Mouse (Mus musculus): Measurements from ENCODE around the gene 1500009C09Rik. TPM values are rescaled to one million over a fixed set of nuclear protein-coding genes. Genes with fewer than 3 reads are reported as not detected.
"Not testable (repeated sequence)": the region's sequence is repeated elsewhere in the genome, so short reads cannot be mapped to it uniquely, and the experiment has no call there.

1500009C09Rik gene
- total RNA-seq, 1 experiment from 2014 or later: not detected

DNA sequence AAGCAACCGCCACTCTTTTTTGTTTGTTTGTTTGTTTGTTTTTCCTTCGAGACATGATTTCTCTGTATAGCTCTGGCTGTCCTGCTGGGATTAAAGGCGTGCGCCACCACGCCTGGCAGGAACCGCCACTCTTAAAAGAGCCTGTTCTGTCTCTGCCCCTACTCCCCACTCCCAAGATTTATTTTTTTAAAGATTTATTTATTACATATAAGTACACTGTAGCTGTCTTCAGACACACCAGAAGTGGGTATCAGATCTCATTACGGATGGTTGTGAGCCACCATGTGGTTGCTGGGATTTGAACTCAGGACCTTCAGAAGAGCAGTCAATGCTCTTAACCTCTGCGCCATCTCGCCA, 7.4 kb upstream of the 1500009C09Rik start:
- ATAC-seq (replicated peaks; ENCODE audit: low read depth, poor library complexity, severe bottlenecking): not testable (repeated sequence)

DNA sequence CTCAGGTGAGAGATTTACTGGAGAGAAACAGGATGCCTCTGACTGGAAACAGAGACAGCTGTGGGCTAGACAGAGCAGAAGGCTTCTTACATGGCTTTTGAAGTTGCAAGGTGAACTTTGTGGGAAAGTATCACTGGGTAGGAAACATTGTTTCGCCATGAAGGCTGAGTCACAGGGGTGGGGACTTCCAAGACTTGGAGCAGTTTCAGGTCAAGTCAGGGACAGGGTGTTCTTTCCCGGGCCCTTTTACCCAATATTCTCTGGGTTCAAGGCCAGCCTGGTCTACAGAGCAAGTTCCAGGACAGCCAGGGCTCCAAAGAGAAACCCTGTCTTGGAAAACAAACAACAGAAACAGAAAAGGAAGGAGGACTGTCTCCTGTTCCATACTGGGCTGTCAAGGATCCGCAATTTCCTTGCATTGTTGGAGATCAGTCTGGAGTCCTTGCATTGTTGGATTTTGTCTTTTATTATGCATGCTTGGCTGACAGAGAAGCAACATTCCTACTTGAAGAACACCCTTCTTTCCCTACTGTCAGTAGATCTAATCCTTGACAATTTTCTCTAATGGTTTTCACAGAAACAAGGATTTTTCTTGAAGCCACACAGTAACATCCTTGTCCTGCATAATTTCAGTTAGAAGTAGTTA, 4.9 kb upstream of the 1500009C09Rik start:
- no peak for ATAC-seq (replicated peaks; ENCODE audit: low read depth, poor library complexity, severe bottlenecking)

DNA sequence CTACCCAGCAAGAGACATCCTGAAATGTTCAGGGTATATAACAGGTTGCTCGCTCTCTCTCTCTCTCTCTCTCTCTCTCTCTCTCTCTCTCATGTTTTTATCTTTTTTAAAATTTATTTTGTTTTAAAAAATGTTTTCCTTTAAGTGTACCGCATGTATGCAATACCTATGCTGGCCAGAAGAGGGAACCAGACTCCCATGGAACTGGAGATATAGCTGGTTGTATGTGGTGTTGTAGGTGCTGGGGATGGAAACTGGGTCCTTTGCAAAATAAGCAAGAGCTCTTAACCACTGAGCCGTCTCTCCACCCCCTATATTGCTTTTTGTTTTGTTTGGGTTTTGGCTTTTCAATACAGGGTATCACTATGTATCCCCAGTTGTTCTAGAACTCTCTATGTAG, 618 bp upstream of the 1500009C09Rik start:
- ATAC-seq (replicated peaks; ENCODE audit: low read depth, poor library complexity, severe bottlenecking): no peak

DNA sequence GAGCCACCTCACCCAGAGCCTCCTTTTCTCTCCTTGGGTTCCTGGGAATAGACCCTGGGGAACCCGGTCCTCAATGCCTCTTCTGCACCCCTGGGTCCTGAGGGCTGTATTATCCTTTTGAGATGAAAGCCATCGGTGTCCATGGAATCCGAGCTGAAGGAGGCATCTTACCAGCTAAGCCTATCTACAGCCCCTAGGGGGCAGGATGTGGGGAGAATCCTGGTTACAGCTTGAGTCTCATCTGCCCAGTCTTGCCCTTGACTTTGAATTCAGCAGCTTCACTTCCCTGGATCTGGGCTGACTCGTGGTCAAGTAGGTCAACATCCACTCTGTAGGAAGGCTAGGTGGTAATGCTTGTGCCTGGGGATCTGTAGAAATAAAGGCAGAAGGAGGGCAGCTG, 3.1 kb downstream of the 1500009C09Rik start:
- ATAC-seq (replicated peaks; ENCODE audit: low read depth, poor library complexity, severe bottlenecking): no peak

DNA sequence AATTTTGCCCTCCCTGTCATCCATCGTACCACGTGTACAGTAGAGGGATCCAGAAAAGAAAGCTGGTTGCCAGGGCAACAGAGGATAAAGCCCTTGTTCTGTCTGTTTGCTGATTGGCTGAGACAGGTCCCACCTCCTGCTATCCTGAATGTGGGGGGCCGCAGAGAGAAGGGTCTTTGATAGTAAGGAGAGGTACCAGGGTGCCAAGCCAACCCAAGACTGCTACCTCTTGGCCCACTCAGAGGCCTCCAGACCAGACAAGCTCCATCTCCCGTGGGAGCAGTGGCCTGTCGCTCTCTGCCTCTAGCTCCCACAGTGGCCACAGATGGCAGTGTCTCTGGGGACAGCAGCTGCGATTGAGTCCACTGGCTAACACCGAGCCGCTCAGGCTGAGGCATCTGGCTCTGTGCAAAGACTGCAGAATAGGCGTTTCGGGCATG, 3.8 kb downstream of the 1500009C09Rik start:
- no peak for ATAC-seq (replicated peaks; ENCODE audit: low read depth, poor library complexity, severe bottlenecking)

DNA sequence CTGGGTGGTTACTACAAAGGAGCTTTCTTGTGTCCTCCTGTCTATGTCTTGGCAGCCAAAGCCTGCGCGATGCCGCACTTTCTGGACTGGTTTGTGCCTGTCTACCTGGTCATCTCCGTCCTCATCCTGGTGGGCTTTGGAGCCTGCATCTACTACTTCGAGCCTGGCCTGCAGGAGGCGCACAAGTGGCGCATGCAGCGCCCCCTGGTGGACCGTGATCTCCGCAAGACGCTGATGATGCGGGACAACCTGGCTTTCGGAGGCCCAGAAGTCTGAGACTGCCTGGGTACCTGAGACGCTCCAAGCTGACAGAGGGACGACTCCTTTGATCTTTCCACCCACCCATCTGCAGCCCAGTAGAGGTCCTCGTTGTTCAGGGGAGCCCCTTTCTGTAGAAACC, 7.3 kb downstream of the 1500009C09Rik start:
- peak; percentile 85 for ATAC-seq (replicated peaks; ENCODE audit: low read depth, poor library complexity, severe bottlenecking)

DNA sequence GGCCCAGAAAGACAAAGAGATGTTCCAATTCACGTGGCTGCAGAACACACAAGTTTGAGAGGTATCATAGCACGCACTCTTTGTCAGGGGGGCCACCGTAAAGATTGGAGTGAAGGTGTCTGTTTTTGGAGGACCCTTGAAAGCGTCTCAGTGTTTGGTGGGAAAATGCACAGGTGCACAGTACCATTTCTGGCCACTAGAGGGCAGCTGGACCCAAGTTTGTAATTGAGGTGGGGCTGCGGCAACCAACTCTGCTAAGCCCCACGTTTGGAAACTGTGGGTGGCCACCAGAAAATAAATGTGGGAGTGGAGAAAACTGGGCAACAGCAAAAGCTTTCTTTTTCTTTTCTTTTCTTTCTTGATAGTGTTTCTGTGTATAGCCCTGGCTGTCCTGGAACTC, 14.2 kb downstream of the 1500009C09Rik start:
- ATAC-seq (replicated peaks; ENCODE audit: low read depth, poor library complexity, severe bottlenecking): peak; percentile 64; the same call in 1 of the 2 replicates

DNA sequence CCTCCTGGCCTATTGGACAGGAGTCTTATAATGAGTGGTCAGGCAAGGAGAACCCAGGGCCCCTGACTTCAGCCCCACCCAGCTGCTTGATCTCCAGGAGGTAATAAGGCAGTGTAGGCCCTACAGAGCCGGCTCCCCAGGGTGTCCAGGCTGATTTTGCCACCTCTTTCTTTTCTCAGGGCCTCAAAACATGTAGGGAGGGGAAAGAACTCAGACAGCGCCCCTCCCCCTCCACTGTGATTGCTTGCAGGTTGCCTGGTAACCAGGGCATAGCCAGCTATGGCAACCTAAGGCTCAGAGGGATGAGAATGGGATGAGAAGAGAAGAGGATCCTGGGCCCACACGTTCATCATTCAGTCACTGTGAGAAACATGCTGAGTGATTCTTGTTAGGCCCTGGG, 16.0 kb downstream of the 1500009C09Rik start:
- no peak for ATAC-seq (replicated peaks; ENCODE audit: low read depth, poor library complexity, severe bottlenecking)

DNA sequence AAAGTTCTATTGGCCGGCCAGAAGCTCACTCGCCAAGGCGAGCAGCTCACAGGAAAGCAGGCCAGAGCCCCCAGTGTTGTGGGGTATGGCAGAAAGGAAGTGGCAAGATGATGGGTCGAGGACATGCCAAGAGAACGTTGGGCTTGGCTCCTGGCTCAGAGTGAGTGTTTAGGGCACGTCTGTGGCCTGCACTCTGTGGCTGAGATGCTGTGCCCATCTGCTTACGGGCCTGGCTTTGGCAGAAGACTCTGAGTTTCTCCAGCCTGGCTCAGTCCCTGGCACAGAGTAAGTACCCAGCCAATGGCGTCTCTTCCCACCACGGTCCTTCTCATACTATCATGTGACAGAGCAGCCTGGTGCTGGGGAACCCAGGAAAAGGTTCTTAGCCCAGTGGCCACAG, 16.6 kb downstream of the 1500009C09Rik start:
- no peak for ATAC-seq (replicated peaks; ENCODE audit: low read depth, poor library complexity, severe bottlenecking)

DNA sequence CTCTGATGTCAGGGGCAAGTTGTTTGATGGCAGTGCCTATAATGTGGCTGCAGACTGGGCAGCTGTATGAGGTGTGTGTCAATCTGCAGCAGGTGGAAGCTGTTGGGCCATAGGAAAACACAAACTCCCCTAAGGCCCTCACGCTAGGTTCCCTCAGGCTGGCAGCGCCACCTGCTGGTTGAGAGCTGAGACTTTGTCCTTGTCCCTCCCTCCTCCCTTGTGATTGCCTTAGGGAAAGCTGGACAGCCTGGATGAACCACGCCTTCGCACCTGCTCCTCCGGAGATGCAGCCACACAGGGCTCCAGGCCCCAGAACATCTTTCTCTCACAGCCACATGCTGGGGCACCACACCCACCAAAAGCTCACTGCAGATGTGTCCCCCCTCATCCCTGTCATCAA, 19.0 kb downstream of the 1500009C09Rik start:
- ATAC-seq (replicated peaks; ENCODE audit: low read depth, poor library complexity, severe bottlenecking): peak; percentile 43; the same call in 1 of the 2 replicates

DNA sequence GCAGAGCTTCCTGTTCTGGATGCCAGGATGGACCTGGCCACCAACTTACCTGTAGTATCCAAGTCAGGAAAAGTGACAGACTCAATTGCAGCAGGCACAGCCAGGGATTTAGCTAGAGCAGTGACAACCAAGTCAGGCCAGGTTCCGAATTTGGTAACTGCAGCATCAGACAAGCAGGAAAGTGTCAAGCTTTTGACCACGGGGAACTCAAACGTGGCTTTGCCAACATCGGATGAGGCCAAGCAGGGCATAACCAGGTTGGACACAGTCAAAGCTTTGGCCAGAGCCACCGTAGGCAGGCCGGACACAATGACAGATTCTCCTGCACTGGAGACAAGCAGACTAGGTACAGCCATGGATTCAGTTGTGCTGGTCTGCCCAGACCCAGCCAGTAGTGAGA, 20.1 kb downstream of the 1500009C09Rik start:
- no peak for ATAC-seq (replicated peaks; ENCODE audit: low read depth, poor library complexity, severe bottlenecking)

DNA sequence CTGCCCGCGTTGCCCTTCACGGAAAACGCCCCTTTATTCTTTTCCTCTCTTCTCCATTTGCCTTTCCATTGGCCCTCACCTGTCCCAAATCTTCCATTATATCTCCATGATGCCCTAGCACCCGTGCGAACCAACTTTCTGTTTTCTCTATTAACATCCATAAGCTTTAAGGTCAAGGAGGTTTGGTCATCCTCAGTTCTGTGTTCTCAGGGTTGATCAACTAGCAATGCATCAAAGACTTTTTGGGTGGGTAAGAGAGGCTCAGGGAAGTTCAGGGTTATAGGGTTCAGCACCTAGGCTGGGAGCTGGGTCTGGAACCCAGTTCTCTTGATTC, 22.4 kb downstream of the 1500009C09Rik start, which contains the start of gene Sept3:
TSS of gene Sept3 (plus strand) at position 301 of the 334 bp plus-strand sequence.
- ATAC-seq (replicated peaks; ENCODE audit: low read depth, poor library complexity, severe bottlenecking): no peak

DNA sequence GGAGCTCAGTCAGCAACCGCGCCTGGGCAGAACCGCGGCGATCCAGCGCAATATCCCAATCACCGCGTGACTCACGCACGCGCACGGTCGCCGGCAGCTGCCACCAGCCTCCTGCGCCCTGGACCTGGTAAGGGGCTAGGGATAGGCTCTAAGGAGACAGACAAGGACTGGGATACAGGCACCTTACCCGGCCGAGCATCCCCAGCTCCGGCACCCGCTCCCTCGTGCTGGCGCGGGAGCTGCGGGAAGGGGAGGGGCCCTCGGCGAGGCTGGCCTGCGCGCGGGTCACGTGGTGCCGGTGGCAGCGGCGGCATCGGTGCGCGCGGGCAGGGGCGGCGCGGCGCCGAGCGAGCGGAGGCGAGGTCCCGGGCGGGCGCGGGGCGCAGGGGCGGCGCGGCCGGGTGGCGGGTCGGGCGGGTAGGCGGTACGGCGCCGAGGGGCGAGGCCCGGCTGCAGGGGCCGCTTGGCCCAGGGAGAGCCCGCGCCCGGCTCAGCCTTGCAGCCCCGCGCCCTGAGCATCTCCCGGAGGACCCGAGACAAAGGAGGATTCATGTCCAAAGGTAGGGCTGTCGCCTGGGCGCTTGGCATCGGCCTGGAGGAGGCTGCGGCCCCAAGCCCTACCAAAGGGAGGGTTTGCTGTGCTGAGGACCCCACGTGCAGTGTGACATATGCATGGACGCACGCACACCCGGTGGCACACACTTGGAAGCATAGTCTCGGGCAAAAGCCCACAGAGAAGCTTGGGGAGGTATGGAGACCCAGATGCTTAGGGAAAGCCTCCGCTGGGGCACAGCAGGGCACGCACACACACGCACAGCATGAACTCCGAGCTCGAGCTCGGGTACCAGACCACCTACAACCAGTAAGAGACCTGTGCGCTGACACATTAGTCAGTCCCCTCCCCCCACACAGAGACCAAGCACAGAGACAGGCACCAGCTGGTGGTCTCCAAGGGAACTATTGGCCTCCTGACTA, 23.0 kb downstream of the 1500009C09Rik start:
- ATAC-seq (replicated peaks; ENCODE audit: low read depth, poor library complexity, severe bottlenecking): no peak

DNA sequence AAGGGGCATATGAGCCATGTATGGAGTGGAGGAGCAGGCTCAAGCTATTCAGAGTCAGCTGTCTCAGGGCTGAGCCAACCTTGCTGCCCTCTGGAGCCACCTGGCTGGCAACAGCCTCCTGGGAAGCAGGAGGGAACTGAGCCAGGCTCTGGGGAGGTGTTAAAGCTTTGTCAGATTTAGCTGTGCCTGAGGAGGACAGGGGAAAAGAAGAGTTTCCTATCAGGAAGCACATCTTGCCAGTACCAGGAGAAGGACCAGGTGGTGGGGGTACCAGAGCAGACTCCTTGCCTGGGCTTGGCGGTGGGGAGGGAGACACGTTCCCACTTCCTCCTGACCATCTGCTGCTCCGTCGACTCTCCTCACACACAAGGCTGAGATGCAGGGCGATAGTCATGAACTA, 25.4 kb downstream of the 1500009C09Rik start:
- ATAC-seq (replicated peaks; ENCODE audit: low read depth, poor library complexity, severe bottlenecking): no peak

DNA sequence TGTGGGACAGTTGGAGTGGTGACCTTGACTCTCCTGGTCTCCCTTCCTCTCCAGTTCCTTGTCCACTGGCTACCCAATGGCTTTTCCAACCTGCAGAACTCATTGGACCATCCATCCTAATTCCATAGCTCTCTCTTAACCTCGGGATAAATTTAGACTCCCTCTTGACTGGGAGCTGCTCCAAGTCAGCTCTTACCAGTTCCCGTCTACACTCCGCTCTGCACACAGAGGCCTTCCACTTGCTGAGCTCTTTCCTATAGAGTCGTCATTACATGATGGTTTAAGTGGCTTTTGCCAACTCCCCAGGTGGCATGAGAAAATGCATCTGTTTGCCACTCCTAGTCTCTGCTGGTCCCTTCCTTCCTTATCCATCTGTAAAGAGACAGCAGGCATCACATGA, 28.4 kb downstream of the 1500009C09Rik start:
- ATAC-seq (replicated peaks; ENCODE audit: low read depth, poor library complexity, severe bottlenecking): no peak

DNA sequence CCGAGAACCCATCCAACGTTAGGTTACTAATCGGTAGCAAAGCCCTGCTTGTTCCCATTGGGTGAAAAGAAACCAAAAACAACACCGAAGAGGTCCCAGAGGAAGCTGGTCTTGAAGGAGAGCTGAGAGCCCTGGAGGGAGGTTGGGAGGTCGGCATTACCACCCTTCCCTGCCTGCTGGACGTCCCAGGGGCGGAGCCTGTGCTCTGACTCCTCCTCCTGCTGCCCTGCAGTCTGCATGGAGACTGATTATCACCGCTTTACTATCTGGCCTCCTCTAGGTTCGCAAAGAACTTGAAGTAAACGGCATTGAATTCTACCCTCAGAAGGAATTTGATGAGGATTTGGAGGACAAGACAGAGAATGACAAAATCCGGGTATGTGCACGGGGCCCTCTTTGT, 34.0 kb downstream of the 1500009C09Rik start:
- ATAC-seq (replicated peaks; ENCODE audit: low read depth, poor library complexity, severe bottlenecking): peak; percentile 67

DNA sequence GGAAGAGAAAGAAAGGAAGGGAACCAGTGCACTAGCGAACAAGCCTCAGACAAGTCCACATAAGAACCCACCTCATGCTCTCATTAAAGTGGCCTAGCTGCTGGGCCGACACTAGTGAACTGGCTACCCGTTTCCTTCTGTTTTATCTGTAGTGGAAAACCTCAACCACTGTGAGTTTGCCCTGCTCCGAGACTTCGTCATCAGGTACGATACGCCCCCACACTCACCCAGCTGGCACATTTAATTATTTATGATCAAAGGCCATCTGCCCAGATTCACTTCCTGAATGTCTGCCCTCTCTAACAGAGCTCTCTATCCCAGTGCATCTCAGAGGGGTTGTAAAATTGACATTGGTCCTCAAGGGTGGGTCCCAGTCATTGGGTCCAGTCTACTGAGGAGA, 38.1 kb downstream of the 1500009C09Rik start:
- peak; percentile 34 for ATAC-seq (replicated peaks; ENCODE audit: low read depth, poor library complexity, severe bottlenecking)

DNA sequence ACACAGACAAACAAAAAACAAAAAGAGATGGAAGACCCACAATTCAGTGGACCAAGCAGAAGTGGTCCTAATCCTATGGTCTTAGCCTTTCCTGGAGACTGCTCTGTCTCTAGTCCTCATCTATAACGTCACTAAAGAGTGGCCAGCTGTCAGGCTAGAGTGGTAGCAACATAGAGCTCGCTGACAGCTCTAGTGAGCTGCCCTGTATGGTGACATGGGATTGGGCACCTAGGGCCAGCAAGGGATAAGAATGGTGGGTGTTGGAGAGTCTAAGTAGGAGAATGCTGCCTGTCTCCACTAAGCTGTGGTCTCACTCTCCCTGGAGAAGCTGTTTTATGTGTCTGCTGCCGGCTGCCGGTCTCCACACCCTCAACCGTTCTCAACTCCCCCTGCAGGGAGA, 40.7 kb downstream of the 1500009C09Rik start:
- ATAC-seq (replicated peaks; ENCODE audit: low read depth, poor library complexity, severe bottlenecking): no peak

DNA sequence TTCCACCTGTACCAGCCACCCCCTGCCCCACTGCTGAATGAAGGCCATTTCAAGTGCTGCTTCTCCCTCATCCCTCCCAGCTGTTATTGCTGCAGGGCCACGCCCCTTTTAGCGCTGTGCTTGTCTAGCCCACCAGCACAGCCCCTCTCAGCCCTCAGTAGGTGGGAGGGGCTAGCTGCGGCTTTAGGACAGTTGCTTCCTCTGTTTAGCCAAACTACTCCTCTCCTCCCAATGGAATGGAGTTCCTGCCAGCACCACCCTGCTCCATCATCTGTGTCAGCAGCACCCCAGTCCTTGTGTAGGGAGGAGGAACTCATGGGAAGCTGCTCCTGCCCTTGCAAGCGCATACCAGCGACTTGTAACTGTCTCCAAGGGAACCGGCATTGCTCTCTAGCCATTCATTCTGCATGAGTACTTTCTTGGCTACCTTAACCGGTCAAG, 41.1 kb downstream of the 1500009C09Rik start:
- ATAC-seq (replicated peaks; ENCODE audit: low read depth, poor library complexity, severe bottlenecking): no peak

DNA sequence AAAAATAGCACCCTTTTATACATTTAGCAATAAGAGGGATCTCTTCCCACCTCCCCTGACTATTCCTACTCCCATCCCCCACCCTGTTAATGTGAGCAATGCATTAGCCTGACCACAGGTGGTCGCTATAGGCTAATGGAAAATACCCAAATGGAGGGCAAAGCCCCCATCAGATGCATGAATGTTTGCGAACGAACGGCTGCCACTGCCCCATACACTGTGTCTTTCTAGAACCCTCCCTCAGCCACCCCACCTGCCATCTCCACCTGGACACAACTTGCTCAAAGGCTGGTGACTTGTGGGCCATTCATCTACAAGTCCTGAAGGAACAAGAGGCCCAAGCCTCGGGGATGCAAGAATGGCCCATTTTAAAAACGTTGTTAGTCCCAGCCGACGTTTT, 41.9 kb downstream of the 1500009C09Rik start:
- ATAC-seq (replicated peaks; ENCODE audit: low read depth, poor library complexity, severe bottlenecking): peak; percentile 82
